Mouse (Mus musculus): ENCODE data around the gene C8g.

Gene C8g

GRCm38 (mm10) chr2:25501593-25502486, at the start of gene C8g:
Gene C8g (minus strand): TSS chr2:25501719.
- peak; percentile 31 for DNase-seq

- peak; percentile 70 for DNase-seq
Measured at GRCm38 (mm10) chr2:25551186-25551585, 49.7 kb upstream of the C8g start.

GRCm38 (mm10) chr2:25549021-25549991, 47.8 kb upstream of the C8g start:
- DNase-seq: peak; percentile 83

GRCm38 (mm10) chr2:25546811-25547491, 45.4 kb upstream of the C8g start, which contains the start of gene Traf2:
Gene Traf2 (minus strand): TSS chr2:25546940.
- peak; percentile 98 for DNase-seq

GRCm38 (mm10) chr2:25545996-25546810, 44.7 kb upstream of the C8g start:
- DNase-seq: peak; percentile 29

GRCm38 (mm10) chr2:25541644-25542367, 40.3 kb upstream of the C8g start:
- no peak for DNase-seq

- DNase-seq: no peak
Measured at GRCm38 (mm10) chr2:25540541-25540948, 39.0 kb upstream of the C8g start.

GRCm38 (mm10) chr2:25536531-25536930, 35.0 kb upstream of the C8g start:
- DNase-seq: no peak

GRCm38 (mm10) chr2:25534866-25535182, 33.3 kb upstream of the C8g start:
- no peak for DNase-seq

- DNase-seq: peak; percentile 25
Measured at GRCm38 (mm10) chr2:25534178-25534865, 32.8 kb upstream of the C8g start.

- no peak for DNase-seq
Measured at GRCm38 (mm10) chr2:25533707-25534106, 32.2 kb upstream of the C8g start.

- DNase-seq: no peak
Measured at GRCm38 (mm10) chr2:25526510-25527302, 25.2 kb upstream of the C8g start.

GRCm38 (mm10) chr2:25509912-25510311, 8.4 kb upstream of the C8g start:
- DNase-seq: no peak

- peak; percentile 78 for DNase-seq
Measured at GRCm38 (mm10) chr2:25506964-25507363, 5.4 kb upstream of the C8g start.

- no peak for DNase-seq
Measured at GRCm38 (mm10) chr2:25505860-25506259, 4.3 kb upstream of the C8g start.

GRCm38 (mm10) chr2:25505000-25505399, 3.5 kb upstream of the C8g start:
- no peak for DNase-seq

- no peak for DNase-seq
Measured at GRCm38 (mm10) chr2:25504538-25504937, 3.0 kb upstream of the C8g start.

- no peak for DNase-seq
Measured at GRCm38 (mm10) chr2:25502726-25503125, 1.2 kb upstream of the C8g start.

GRCm38 (mm10) chr2:25500576-25501405, 728 bp downstream of the C8g start, which contains the start of gene Fbxw5:
Gene Fbxw5 (plus strand): TSS chr2:25500750.
- DNase-seq: peak; percentile 88

Measured in thymus, postnatal 14 days (tissue).